Mouse (Mus musculus) neural tube, embryonic 13.5 days (tissue): Measurements from ENCODE around the gene Erf. TPM values are rescaled to one million over a fixed set of nuclear protein-coding genes. Genes with fewer than 3 reads are reported as not detected.

Experiments used
- ATAC-seq: fragments of 200-750 bp; cut with Nextera tagmentation; 2 replicates; pipeline ENCODE4 v1.8.0; 2017; ENCODE audit warnings: low read depth, mild to moderate bottlenecking, moderate TSS enrichment, moderate library complexity
- H3K27ac ChIP-seq: fragments of 300-500 bp; sonication (generic); replicated peaks from 2 replicates; pipeline ENCODE4 v1.5.1; 2015; ENCODE audit warnings: moderate library complexity, mild to moderate bottlenecking, inconsistent platforms
- H3K27me3 ChIP-seq: fragments of 300-500 bp; sonication (generic); 2 replicates; pipeline ENCODE4 v1.6.1; 2015; ENCODE audit warnings: mild to moderate bottlenecking, inconsistent platforms
- H3K36me3 ChIP-seq: fragments of 300-500 bp; sonication (generic); 2 replicates; pipeline ENCODE4 v1.6.1; 2015; ENCODE audit warnings: mild to moderate bottlenecking, inconsistent platforms
- H3K4me1 ChIP-seq: fragments of 300-500 bp; sonication (generic); replicated peaks from 2 replicates; pipeline ENCODE4 v1.6.1; 2015; ENCODE audit warnings: inconsistent platforms
- H3K4me2 ChIP-seq: fragments of 300-500 bp; sonication (generic); 2 replicates; pipeline ENCODE4 v1.6.1; 2015; ENCODE audit warnings: inconsistent platforms, mild to moderate bottlenecking, moderate library complexity
- H3K4me3 ChIP-seq: fragments of 300-500 bp; sonication (generic); 2 replicates; pipeline ENCODE4 v1.5.1; 2015; ENCODE audit warnings: mild to moderate bottlenecking, inconsistent platforms
- H3K9ac ChIP-seq: fragments of 300-500 bp; sonication (generic); 2 replicates; pipeline ENCODE4 v1.6.1; 2015; ENCODE audit warnings: moderate library complexity, mild to moderate bottlenecking, inconsistent platforms
- H3K9me3 ChIP-seq: fragments of 300-500 bp; sonication (generic); 2 replicates; pipeline ENCODE4 v1.6.1; 2016; ENCODE audit warnings: inconsistent platforms
- WGBS: fragments of 180-500 bp; shearing (Covaris S2); methylation state at CpG from one replicate; pipeline ENCODE4 v1.1.7; 2015; 5-methylcytosine and 5-hydroxymethylcytosine counted together
- polyA plus RNA-seq: library from polyadenylated mRNA; unstranded; fragments of >200 nt; fragmentation: Nextera tagmentation; extraction: Ambion mirVana; gene quantifications from 2 replicates; pipeline ENCODE4 v1.2.1, GENCODE M21; 2015

The Erf gene
- polyA plus RNA-seq, 1 experiment from 2014 or later: 8.0 TPM

GRCm38 (mm10) chr7:25251822-25252221 is 1.3 kb upstream of the Erf start:
- H3K27ac ChIP-seq: peak overlapping the region; percentile 79
- no peak for ATAC-seq
- H3K4me2 ChIP-seq: peak overlapping the region; percentile 99
- H3K4me1 ChIP-seq: peaks cover 47% of the 10 kb centered on the region
- no peaks in the 10 kb centered on the region for H3K27me3 ChIP-seq
- H3K4me3 ChIP-seq: peak overlapping the region; percentile 78
- H3K36me3 ChIP-seq: no peaks in the 10 kb centered on the region
- H3K9me3 ChIP-seq: no peaks in the 10 kb centered on the region
- WGBS: 10% methylated on average over 8 of the region's 8 CpGs
- H3K9ac ChIP-seq: peak overlapping the region; percentile 84

- 4% methylated on average over 22 of the region's 22 CpGs for WGBS
- ATAC-seq: peak; percentile 4; the same call in 1 of the 2 replicates
- peaks cover 53% of the 10 kb centered on the region for H3K4me1 ChIP-seq
Observed at GRCm38 (mm10) chr7:25251071-25251791, 670 bp upstream of the Erf start.

DNA sequence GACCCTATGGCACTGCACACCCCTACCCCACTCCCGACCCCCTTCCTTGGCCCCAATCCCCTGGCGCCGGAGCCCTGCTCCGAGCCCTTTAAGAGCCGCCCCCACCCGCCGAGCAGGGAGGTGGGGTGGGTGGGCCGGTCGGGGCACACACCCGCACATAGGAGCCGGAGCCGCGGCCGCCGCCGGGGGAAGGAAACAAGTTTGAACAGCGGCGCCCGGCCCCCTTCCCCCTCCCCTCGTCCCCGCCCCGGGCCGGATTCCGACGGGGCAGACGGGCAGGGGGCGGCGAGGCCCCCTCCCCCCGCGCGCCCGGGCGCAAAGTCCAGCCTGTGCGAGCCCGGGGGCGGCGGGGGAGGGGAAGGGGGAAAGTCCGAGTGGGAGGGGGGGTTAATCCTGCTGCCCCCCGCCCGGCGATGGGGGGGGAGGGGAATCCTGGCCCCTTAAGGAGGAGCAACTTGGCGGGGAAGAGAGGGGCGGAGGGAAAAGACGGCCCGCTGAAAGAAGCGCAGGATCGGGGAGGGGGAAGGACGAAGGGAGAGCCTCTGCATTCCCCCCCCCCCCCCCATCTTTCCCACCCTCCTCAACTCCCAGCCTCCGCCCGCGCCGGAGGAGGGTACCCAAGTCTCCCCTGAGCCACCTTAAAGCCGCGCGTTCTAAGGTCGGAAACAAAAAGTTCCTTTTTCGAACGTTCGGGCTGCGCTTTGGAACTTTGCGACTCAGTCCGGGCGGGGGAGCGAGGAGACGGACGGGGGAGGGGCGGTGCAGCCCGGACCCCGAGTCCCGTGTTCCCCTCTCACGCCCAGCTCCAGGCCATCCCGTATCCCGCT is 1.0 kb downstream of the Erf start:
- peak overlapping the region; percentile 92 for H3K27ac ChIP-seq
- peak overlapping the region; percentile 84 for H3K9ac ChIP-seq
- peak overlapping the region; percentile 78 for H3K4me3 ChIP-seq
- H3K27me3 ChIP-seq: no peaks in the 10 kb centered on the region
- WGBS: under 1% methylated on average over 39 of the region's 73 CpGs
- peaks cover 8% of the 10 kb centered on the region for H3K36me3 ChIP-seq
- H3K4me1 ChIP-seq: peaks cover 67% of the 10 kb centered on the region
- no peaks in the 10 kb centered on the region for H3K9me3 ChIP-seq
- H3K4me2 ChIP-seq: peak overlapping the region; percentile 99
- peak; percentile 16 for ATAC-seq

More at GRCm38 (mm10) chr7:25251071-25251791, 670 bp upstream of the Erf start:
- Histone ChIP-seq H3K9ac (peak overlapping the region; percentile 84), H3K4me3 (peak overlapping the region; percentile 78), H3K9me3 (no peaks in the 10 kb centered on the region), H3K27me3 (no peaks in the 10 kb centered on the region), H3K36me3 (no peaks in the 10 kb centered on the region), H3K4me2 (peak overlapping the region; percentile 99), H3K27ac (peak overlapping the region; percentile 79)

- H3K9me3 ChIP-seq: no peaks in the 10 kb centered on the region
- H3K4me1 ChIP-seq: peaks cover 67% of the 10 kb centered on the region
- peak overlapping the region; percentile 99 for H3K4me2 ChIP-seq
- H3K27ac ChIP-seq: peak overlapping the region; percentile 92
- H3K27me3 ChIP-seq: no peaks in the 10 kb centered on the region
- under 1% methylated on average over 25 of the region's 25 CpGs for WGBS
- peaks cover 9% of the 10 kb centered on the region for H3K36me3 ChIP-seq
- H3K4me3 ChIP-seq: peak overlapping the region; percentile 78
- H3K9ac ChIP-seq: peak overlapping the region; percentile 84
- peak; percentile 9 for ATAC-seq
Observed at GRCm38 (mm10) chr7:25248846-25249313, 1.7 kb downstream of the Erf start.

DNA sequence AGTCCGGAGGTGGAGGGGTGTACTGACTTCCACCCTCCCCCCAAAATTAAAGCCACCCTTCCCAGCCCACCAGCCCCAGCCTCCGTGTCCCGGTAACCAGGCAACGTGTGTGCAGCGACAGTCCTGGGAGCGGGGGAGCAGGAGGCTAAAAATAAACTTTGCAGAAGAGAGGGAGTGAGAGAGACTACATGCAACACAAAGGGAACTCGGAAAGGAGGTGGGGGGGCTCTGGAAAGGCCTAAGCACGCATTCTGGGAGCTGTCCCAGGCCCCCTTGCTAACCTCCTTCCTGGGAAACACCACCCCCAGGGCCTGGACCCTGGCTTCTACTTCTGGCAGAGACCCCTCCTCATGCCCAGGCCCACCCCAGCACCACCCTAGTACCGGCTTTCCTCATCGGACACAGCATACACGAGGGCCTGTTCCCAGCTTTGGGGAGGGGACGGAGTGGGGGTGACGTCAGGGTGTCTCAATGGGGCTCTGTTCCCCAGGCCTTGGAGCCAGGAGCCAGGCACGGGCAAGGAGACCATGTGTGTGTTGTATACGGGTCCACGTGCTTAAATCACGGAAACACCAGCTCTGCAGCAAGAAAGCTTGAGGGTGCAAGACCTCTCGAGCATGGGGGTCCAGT is 2.4 kb downstream of the Erf start:
- peak; percentile 32 for ATAC-seq
- peaks cover 67% of the 10 kb centered on the region for H3K4me1 ChIP-seq

DNA sequence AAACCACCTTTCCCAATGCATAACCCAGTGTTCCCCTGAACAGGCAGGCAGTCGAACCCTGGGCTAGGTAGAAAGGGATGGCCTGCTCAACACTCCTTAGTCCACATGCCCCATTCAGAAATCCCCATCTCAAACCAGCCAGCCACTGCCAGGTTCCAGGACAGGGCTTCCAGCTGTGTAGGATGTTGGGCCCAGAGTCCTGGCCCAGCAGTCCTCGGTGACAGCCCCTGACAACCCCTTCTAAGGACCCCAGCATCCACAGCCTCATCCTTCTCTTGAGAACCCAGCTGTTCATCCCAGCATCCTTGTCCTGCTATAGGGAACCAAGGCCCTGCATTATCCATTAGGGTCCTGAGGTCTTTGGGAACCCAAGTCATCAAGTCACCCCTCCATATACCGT is 3.1 kb downstream of the Erf start:
- Histone ChIP-seq H3K27ac (peak overlapping the region; percentile 92), H3K27me3 (no peaks in the 10 kb centered on the region), H3K9ac (peak overlapping the region; percentile 84), H3K4me3 (peak overlapping the region; percentile 78), H3K4me1 (peaks cover 67% of the 10 kb centered on the region), H3K36me3 (peaks cover 17% of the 10 kb centered on the region), H3K9me3 (no peaks in the 10 kb centered on the region), H3K4me2 (peak overlapping the region; percentile 99)
- 14% methylated on average over 3 of the region's 3 CpGs for WGBS
- no peak for ATAC-seq

More for the DNA sequence above, 2.4 kb downstream of the Erf start:
- Histone ChIP-seq H3K27ac (peak overlapping the region; percentile 92), H3K9me3 (no peaks in the 10 kb centered on the region), H3K4me3 (peak overlapping the region; percentile 78), H3K4me2 (peak overlapping the region; percentile 99), H3K27me3 (no peaks in the 10 kb centered on the region), H3K36me3 (peaks cover 12% of the 10 kb centered on the region), H3K9ac (peak overlapping the region; percentile 84)
- WGBS: 3% methylated on average over 18 of the region's 18 CpGs

DNA sequence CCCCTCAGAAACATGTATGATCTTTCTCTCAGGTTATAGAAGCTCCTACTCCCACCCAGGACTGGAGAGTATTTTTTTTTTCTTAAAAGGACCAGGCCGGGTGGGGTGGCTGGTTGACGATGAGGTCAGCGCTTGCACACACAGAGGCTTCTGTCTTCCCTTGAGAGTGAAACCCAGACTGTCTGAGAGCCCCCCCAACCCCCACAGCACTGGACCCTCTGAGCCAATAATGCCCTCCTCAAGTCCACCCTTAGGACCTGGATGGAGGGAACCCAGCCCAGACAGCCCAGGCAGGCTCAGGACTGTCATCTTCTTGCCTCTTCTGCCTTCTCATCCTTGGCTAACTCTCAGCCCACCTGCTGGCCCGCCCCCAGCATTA is 3.8 kb downstream of the Erf start:
- peaks cover 59% of the 10 kb centered on the region for H3K4me1 ChIP-seq
- WGBS: 55% methylated on average over 4 of the region's 4 CpGs
- no peak for ATAC-seq

GRCm38 (mm10) chr7:25246079-25246758 is 4.3 kb downstream of the Erf start:
- 58% methylated on average over 20 of the region's 20 CpGs for WGBS
- H3K9ac ChIP-seq: peak overlapping the region; percentile 84
- H3K4me2 ChIP-seq: peak overlapping the region; percentile 99
- peaks cover 54% of the 10 kb centered on the region for H3K4me1 ChIP-seq
- H3K4me3 ChIP-seq: peak overlapping the region; percentile 78
- ATAC-seq: no peak
- H3K9me3 ChIP-seq: no peaks in the 10 kb centered on the region
- H3K27me3 ChIP-seq: no peaks in the 10 kb centered on the region
- H3K27ac ChIP-seq: peak overlapping the region; percentile 92
- H3K36me3 ChIP-seq: peaks cover 17% of the 10 kb centered on the region

More for the DNA sequence above, 3.8 kb downstream of the Erf start:
- H3K36me3 ChIP-seq: peaks cover 17% of the 10 kb centered on the region
- H3K9me3 ChIP-seq: no peaks in the 10 kb centered on the region
- no peaks in the 10 kb centered on the region for H3K27me3 ChIP-seq
- peak overlapping the region; percentile 99 for H3K4me2 ChIP-seq
- H3K4me3 ChIP-seq: peak overlapping the region; percentile 78
- H3K27ac ChIP-seq: peak overlapping the region; percentile 92
- peak overlapping the region; percentile 84 for H3K9ac ChIP-seq

DNA sequence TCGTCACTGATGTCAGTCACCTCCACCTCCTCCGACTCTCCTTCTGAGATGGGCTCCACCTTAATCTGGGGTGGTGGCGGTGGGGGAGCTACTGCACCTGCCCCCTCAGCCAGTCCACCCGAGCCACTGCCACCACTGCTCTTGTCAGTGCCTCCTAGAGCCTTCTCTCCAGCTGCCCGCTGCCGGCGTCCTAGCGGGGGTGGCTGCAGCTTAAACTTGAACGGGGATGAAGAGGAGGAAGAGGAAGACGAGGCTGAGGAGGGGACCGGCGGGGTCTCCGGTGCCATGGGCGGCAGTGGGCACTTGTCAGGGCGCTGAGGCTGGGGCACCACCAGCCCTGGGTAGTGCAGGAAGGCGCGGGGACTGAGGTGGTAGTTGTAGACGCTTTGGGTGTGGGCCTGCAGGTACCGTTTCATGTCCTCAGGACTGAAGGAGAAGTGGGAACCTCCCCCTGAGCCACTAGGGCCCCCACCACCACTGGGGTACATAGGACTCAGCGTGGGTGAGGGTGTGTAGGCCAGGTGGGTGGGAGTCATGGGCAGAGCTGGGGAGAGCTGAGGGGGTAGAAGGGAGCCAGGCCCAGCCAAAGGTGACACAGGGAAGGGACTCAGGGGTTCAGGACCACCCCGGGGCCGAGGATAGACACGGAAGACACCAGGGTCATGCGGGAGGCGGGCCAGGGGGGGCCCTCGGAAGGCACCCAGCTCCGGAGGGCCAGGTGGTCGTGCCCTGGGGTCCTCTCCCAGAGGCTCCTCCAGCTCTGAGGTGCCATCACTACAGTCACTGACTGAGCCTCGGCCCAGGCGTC is 5.8 kb downstream of the Erf start:
- H3K27ac ChIP-seq: no peak overlapping the region
- WGBS: 90% methylated on average over 30 of the region's 30 CpGs
- no peak overlapping the region for H3K4me3 ChIP-seq
- H3K9ac ChIP-seq: 0 out of 2 replicates have a peak overlapping the region, but pooled peaks have one; percentile 28
- H3K27me3 ChIP-seq: no peaks in the 10 kb centered on the region
- no peak overlapping the region for H3K4me2 ChIP-seq
- no peak for ATAC-seq
- peaks cover 17% of the 10 kb centered on the region for H3K36me3 ChIP-seq
- no peaks in the 10 kb centered on the region for H3K9me3 ChIP-seq
- peaks cover 47% of the 10 kb centered on the region for H3K4me1 ChIP-seq

- Histone ChIP-seq H3K27me3 (no peaks in the 10 kb centered on the region), H3K27ac (no peak overlapping the region), H3K4me1 (peaks cover 49% of the 10 kb centered on the region), H3K4me3 (no peak overlapping the region), H3K4me2 (no peak overlapping the region), H3K9me3 (no peaks in the 10 kb centered on the region), H3K9ac (no peak overlapping the region), H3K36me3 (peaks cover 17% of the 10 kb centered on the region)
- no peak for ATAC-seq
- 90% methylated on average over 4 of the region's 4 CpGs for WGBS
Observed at GRCm38 (mm10) chr7:25243361-25243760, 7.2 kb downstream of the Erf start.

GRCm38 (mm10) chr7:25241062-25241461 is 9.5 kb downstream of the Erf start:
- 29% methylated on average over 2 of the region's 2 CpGs for WGBS
- Histone ChIP-seq H3K27ac (peak overlapping the region; percentile 28; the same call in 1 of the 2 replicates), H3K4me1 (peaks cover 36% of the 10 kb centered on the region), H3K4me2 (no peak overlapping the region), H3K27me3 (no peaks in the 10 kb centered on the region), H3K9me3 (no peaks in the 10 kb centered on the region), H3K4me3 (no peak overlapping the region), H3K36me3 (peaks cover 17% of the 10 kb centered on the region), H3K9ac (peak overlapping the region; percentile 45; the same call in 1 of the 2 replicates)
- ATAC-seq: no peak
